Mouse (Mus musculus) midbrain, embryonic 11.5 days (tissue): ENCODE results near the gene Cd320. TPM values are rescaled to one million over a fixed set of nuclear protein-coding genes. Genes with fewer than 3 reads are reported as not detected.

Experiments
- ATAC-seq: fragments of 200-750 bp; cut with Nextera tagmentation; 2 replicates; pipeline ENCODE4 v1.8.0; 2017; ENCODE audit warnings: moderate TSS enrichment, moderate library complexity; ENCODE audit not compliant: low FRiP score
- DNase-seq: peaks from one replicate; pipeline ENCODE4 v3.0.0; 2015; ENCODE audit warnings: low spot score; ENCODE audit errors: missing footprints
- H3K27ac ChIP-seq: fragments of 300-500 bp; sonication (generic); 2 replicates; pipeline ENCODE4 v1.5.1; 2014; ENCODE audit warnings: low read depth, low read length
- H3K27me3 ChIP-seq: fragments of 300-500 bp; sonication (generic); 2 replicates; pipeline ENCODE4 v1.6.1; 2014; ENCODE audit warnings: mild to moderate bottlenecking, low read length, moderate library complexity, mixed read lengths; ENCODE audit not compliant: control insufficient read depth, insufficient read depth
- H3K36me3 ChIP-seq: fragments of 300-500 bp; sonication (generic); 2 replicates; pipeline ENCODE4 v1.6.1; 2014; ENCODE audit warnings: mild to moderate bottlenecking, low read length, moderate library complexity, mixed read lengths; ENCODE audit not compliant: control insufficient read depth, insufficient read depth
- H3K4me1 ChIP-seq: fragments of 300-500 bp; sonication (generic); 2 replicates; pipeline ENCODE4 v1.6.1; 2014; ENCODE audit warnings: low read length; ENCODE audit not compliant: control insufficient read depth, insufficient read depth
- H3K4me2 ChIP-seq: fragments of 300-500 bp; sonication (generic); 2 replicates; pipeline ENCODE4 v1.6.1; 2014; ENCODE audit warnings: mild to moderate bottlenecking, moderate library complexity
- H3K4me3 ChIP-seq: fragments of 300-500 bp; sonication (generic); 2 replicates; pipeline ENCODE4 v1.5.1; 2014; ENCODE audit warnings: low read depth, low read length
- H3K9ac ChIP-seq: fragments of 300-500 bp; sonication (generic); 2 replicates; pipeline ENCODE4 v1.6.1; 2014; ENCODE audit warnings: low read length
- H3K9me3 ChIP-seq: fragments of 300-500 bp; sonication (generic); 2 replicates; pipeline ENCODE4 v1.6.1; 2016; ENCODE audit warnings: low read length; ENCODE audit not compliant: control insufficient read depth
- WGBS: fragments of 180-500 bp; shearing (Covaris S2); extraction: QIAGEN DNeasy Blood & Tissue Kit; methylation state at CpG from one replicate; pipeline ENCODE4 v1.1.7; 2014; 5-methylcytosine and 5-hydroxymethylcytosine counted together
- polyA plus RNA-seq: library from polyadenylated mRNA; unstranded; fragments of >200 nt; fragmentation: Nextera tagmentation; extraction: Ambion mirVana; gene quantifications from 2 replicates; pipeline ENCODE4 v1.2.1, GENCODE M21; 2014

Gene Cd320
- polyA plus RNA-seq, 1 experiment from 2014 or later: 70.5 TPM

DNA sequence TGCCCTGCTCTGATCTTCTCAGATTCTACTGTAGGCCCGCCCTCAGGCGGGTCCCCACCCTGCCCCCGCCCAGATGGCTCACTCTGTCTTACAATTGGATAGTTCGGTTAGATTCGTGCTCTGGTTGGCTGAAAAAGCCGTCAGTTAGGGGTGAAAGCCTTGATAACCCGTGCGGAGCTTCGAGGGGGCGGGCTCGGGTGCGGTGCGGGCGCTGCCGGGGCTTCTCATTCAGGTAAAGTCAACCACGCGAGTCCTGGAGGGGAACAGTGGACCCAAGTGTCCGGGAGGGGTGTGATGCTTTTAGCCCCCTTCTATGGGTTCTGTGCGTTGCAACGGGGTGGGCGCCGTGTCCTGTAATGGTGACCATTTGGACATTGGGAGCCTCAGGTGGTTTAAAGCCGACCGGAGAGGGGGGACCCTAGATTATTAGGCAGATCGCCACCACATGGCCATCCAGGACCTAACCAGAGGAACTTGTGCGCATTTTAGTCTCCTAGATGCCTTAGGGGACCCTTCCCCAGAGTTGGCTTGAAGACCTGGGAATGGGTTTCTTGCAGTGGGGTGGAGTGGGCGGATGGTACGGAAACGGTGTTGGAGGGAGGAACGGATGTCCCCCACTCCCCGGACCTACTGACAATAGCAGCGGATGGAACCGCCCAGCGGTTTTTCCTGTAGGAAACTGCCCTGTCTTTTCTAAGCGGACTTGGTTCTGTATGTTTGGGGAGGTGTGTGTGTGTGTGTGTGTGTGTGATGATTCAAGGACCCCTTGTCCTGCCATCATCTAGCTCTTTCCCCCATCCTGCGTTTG, 32.4 kb upstream of the Cd320 start, which contains the start of gene Kank3:
Gene Kank3, plus strand, starts transcription at position 186 of the 808 bp plus-strand sequence.
- Histone ChIP-seq H3K9ac (peak within 1 kb of the TSS; percentile 36; the same call in 1 of the 2 replicates), H3K4me1 (0 out of 2 replicates have a peak, but pooled peaks cover 2% of the 10 kb centered on the region), H3K4me3 (peak within 1 kb of the TSS; percentile 46), H3K4me2 (peak within 1 kb of the TSS; percentile 74), H3K27me3 (peaks cover 3% of the 10 kb centered on the region; the same call in 1 of the 2 replicates), H3K27ac (no peak within 1 kb of the TSS), H3K36me3 (no peaks in the 10 kb centered on the region), H3K9me3 (no peaks in the 10 kb centered on the region)
- WGBS: 2% methylated on average over 36 of the region's 36 CpGs
- peak; percentile 98 for ATAC-seq
- DNase-seq: peak; percentile 99

GRCm38 (mm10) chr17:33811142-33811516, 31.8 kb upstream of the Cd320 start:
- no peak for ATAC-seq
- peak; percentile 88 for DNase-seq
- Histone ChIP-seq H3K27ac (no peak overlapping the region), H3K4me1 (0 out of 2 replicates have a peak, but pooled peaks cover 2% of the 10 kb centered on the region), H3K4me3 (peak overlapping the region; percentile 46), H3K4me2 (peak overlapping the region; percentile 74), H3K9ac (peak overlapping the region; percentile 15; the same call in 1 of the 2 replicates), H3K27me3 (peaks cover 3% of the 10 kb centered on the region; the same call in 1 of the 2 replicates), H3K36me3 (no peaks in the 10 kb centered on the region), H3K9me3 (no peaks in the 10 kb centered on the region)
- WGBS: 40% methylated on average over 7 of the region's 7 CpGs

GRCm38 (mm10) chr17:33812475-33812874, 30.4 kb upstream of the Cd320 start:
- Histone ChIP-seq H3K4me2 (no peak overlapping the region), H3K27me3 (peaks cover 3% of the 10 kb centered on the region; the same call in 1 of the 2 replicates), H3K27ac (no peak overlapping the region), H3K4me3 (no peak overlapping the region), H3K9me3 (no peaks in the 10 kb centered on the region), H3K9ac (no peak overlapping the region), H3K36me3 (no peaks in the 10 kb centered on the region), H3K4me1 (peaks cover 6% of the 10 kb centered on the region; the same call in 1 of the 2 replicates)
- DNase-seq (no peak), ATAC-seq (no peak)
- 56% methylated on average over 3 of the region's 3 CpGs for WGBS

DNA sequence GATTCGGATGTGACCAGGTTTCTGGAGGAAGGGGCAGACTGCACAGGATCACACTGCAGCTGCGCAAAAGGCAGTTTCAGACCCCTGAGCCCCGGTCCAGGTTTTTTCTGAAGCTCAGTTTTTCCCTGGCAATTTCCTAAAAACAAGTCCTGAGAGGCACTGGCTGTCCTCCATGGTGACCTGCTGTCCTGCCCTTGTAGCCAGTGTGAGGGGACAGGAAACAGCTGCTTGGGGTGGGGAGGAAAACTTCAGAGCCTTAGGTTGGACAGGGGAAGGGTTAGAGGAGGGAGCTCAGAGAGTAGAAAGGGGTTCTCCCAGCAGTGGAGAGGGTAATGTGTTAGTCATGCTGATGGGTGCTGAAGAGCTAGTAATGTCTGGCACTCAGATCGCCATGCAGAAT, 29.9 kb upstream of the Cd320 start:
- Histone ChIP-seq H3K9me3 (no peaks in the 10 kb centered on the region), H3K9ac (no peak overlapping the region), H3K4me2 (no peak overlapping the region), H3K4me3 (no peak overlapping the region), H3K27me3 (peaks cover 3% of the 10 kb centered on the region; the same call in 1 of the 2 replicates), H3K4me1 (peaks cover 9% of the 10 kb centered on the region; the same call in 1 of the 2 replicates), H3K27ac (no peak overlapping the region), H3K36me3 (no peaks in the 10 kb centered on the region)
- DNase-seq (no peak), ATAC-seq (no peak)
- 66% methylated on average over 4 of the region's 4 CpGs for WGBS

DNA sequence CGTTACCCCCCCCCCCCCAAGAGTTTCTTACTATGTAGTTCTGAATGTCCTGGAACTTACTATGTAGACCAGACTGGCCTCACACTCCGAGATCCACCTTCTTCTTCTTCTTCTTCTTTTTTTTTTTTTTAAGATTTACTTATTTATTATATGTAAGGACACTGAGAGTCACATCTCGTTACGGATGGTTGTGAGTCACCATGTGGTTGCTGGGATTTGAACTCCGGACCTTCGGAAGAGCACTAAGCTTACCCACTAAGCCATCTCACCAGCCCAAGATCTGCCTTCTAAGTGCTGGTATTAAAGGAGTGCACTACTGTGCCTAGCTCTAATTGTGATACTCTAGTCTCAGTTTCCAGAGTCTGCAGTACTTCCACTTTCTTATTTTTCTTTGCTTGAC, 27.5 kb upstream of the Cd320 start:
- ATAC-seq: no peak
- WGBS: 90% methylated on average over 6 of the region's 6 CpGs

DNA sequence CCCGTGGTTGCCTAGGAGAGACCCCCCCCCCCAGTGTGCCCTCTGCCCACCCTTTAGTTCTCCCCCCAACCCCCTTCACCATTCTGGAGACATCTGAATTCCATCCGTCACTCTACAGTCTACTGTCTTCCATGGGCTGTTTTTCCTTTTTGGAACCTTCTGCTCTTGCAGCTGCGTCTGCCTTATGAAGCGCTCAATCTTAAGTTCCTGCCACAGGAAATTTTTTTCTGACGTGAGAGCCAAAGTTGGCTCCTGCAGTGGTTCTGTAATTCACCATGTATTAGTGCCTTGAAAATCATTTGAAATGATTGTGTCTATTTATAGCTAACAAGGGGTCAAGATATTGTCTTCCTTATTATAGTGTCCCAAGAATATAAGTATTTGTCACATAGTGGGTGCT, 26.3 kb upstream of the Cd320 start:
- peak overlapping the region; percentile 90 for H3K4me2 ChIP-seq
- H3K27ac ChIP-seq: no peak overlapping the region
- peaks cover 11% of the 10 kb centered on the region; the same call in 1 of the 2 replicates for H3K4me1 ChIP-seq
- no peak for ATAC-seq
- H3K9ac ChIP-seq: no peak overlapping the region; the same call in 1 of the 2 replicates
- 85% methylated on average over 5 of the region's 5 CpGs for WGBS
- DNase-seq: no peak
- H3K4me3 ChIP-seq: no peak overlapping the region
- H3K9me3 ChIP-seq: no peaks in the 10 kb centered on the region
- no peaks in the 10 kb centered on the region for H3K27me3 ChIP-seq
- H3K36me3 ChIP-seq: peaks cover 18% of the 10 kb centered on the region; the same call in 1 of the 2 replicates

More for the DNA sequence above, 27.5 kb upstream of the Cd320 start:
- peaks cover 3% of the 10 kb centered on the region; the same call in 1 of the 2 replicates for H3K27me3 ChIP-seq
- no peak overlapping the region for H3K4me2 ChIP-seq
- peaks cover 14% of the 10 kb centered on the region; the same call in 1 of the 2 replicates for H3K4me1 ChIP-seq
- no peak for DNase-seq
- H3K9ac ChIP-seq: no peak overlapping the region
- H3K27ac ChIP-seq: no peak overlapping the region
- H3K36me3 ChIP-seq: peaks cover 9% of the 10 kb centered on the region; the same call in 1 of the 2 replicates
- H3K9me3 ChIP-seq: no peaks in the 10 kb centered on the region
- H3K4me3 ChIP-seq: no peak overlapping the region

- under 1% methylated on average over 84 of the region's 89 CpGs for WGBS
- Histone ChIP-seq H3K4me1 (peaks cover 12% of the 10 kb centered on the region; the same call in 1 of the 2 replicates), H3K36me3 (peaks cover 25% of the 10 kb centered on the region; the same call in 1 of the 2 replicates), H3K27ac (peak overlapping the region; percentile 49), H3K4me2 (peak overlapping the region; percentile 90), H3K9me3 (no peaks in the 10 kb centered on the region), H3K4me3 (peak overlapping the region; percentile 51), H3K9ac (peak overlapping the region; percentile 76), H3K27me3 (no peaks in the 10 kb centered on the region)
- DNase-seq (peak; percentile 99), ATAC-seq (peak; percentile 98)
Observed at GRCm38 (mm10) chr17:33817184-33817968, 25.5 kb upstream of the Cd320 start.

GRCm38 (mm10) chr17:33817969-33818643, 24.8 kb upstream of the Cd320 start:
- WGBS: 18% methylated on average over 33 of the region's 33 CpGs
- peak; percentile 64; the same call in 1 of the 2 replicates for ATAC-seq

More at GRCm38 (mm10) chr17:33817969-33818643, 24.8 kb upstream of the Cd320 start:
- peaks cover 16% of the 10 kb centered on the region for H3K4me1 ChIP-seq
- H3K27me3 ChIP-seq: no peaks in the 10 kb centered on the region
- DNase-seq: no peak
- H3K27ac ChIP-seq: peak overlapping the region; percentile 49
- H3K4me3 ChIP-seq: peak overlapping the region; percentile 51
- H3K9me3 ChIP-seq: no peaks in the 10 kb centered on the region
- peak overlapping the region; percentile 76 for H3K9ac ChIP-seq
- peaks cover 28% of the 10 kb centered on the region; the same call in 1 of the 2 replicates for H3K36me3 ChIP-seq
- H3K4me2 ChIP-seq: peak overlapping the region; percentile 90
